Mouse (Mus musculus) testis, adult 2 months (tissue): ENCODE measurements at regions not wholly inside any gene's neighbourhood (a gene's known extent, or its start where the extent isn't known, plus 50 kb on each side); places are given as distances from the start of the nearest gene placed in this dataset.

Source experiments
- CTCF ChIP-seq: fragments of 200-500 bp; IDR thresholded peaks from 2 replicates; pipeline ENCODE4 v1.5.1; 2012; ENCODE audit warnings: low read depth, mild to moderate bottlenecking, inconsistent platforms, low read length, moderate library complexity; ENCODE audit not compliant: control insufficient read depth, insufficient read depth, insufficient replicate concordance
- POLR2A ChIP-seq: fragments of 200-500 bp; IDR thresholded peaks from 2 replicates; pipeline ENCODE4 v1.6.1; 2012; ENCODE audit warnings: low read depth, mild to moderate bottlenecking, inconsistent platforms, low read length, moderate library complexity; ENCODE audit not compliant: control insufficient read depth

DNA sequence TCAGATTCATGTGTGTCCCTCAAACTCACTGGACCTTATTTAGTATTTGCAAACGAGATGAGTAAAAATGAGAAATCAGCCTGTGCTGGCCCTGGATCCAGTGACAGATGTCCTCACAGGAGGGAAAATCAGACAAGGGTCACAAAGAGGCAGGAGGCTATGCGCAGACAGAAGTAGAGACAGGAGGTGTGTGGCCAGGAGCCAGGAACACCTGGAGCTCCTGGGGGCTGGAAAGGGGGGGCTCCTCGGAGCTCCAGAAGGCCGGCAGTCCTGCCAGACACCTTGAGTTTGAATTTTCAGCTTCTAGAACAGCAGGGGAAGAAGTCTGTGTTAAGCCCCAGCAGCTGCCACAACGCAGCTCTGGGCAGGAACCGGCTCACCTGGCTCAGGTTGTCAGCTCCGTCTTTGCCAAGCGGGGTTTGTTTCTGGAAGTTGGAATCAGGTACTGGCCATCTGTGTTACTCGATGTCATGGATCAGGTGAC, 53.7 kb upstream of the Lrpap1 start:
- TF ChIP-seq POLR2A (no peak), CTCF (no peak)
